Mouse (Mus musculus) G1E (cell line): ENCODE data around the gene Vegfb.

Source experiments
- CTCF ChIP-seq: IDR thresholded peaks from 2 replicates; pipeline ENCODE4 v1.5.1; 2012; ENCODE audit warnings: low read depth, low read length, inconsistent platforms, mixed read lengths
- GATA1 ChIP-seq: IDR thresholded peaks from 2 replicates; pipeline ENCODE4 v1.6.1; 2012; ENCODE audit warnings: borderline replicate concordance, low read length, inconsistent platforms, mixed read lengths
- GATA2 ChIP-seq: IDR thresholded peaks from 2 replicates; pipeline ENCODE4 v1.6.1; 2012; ENCODE audit warnings: low read depth, low read length, inconsistent platforms, borderline replicate concordance
- TAL1 ChIP-seq: conservative IDR thresholded peaks from 2 replicates; pipeline ENCODE4 v1.6.1; 2012; ENCODE audit warnings: low read depth, low read length, inconsistent platforms, mixed read lengths

- no peak for TF ChIP-seq CTCF
- TF ChIP-seq GATA1: no peak
- no peak for TF ChIP-seq GATA2
- TF ChIP-seq TAL1: no peak
Observed at GRCm38 (mm10) chr19:6987904-6988285, 444 bp upstream of the Vegfb start.
